Mouse (Mus musculus) limb, embryonic 14.5 days (tissue): ENCODE measurements around the gene Mybphl. TPM values are rescaled to one million over a fixed set of nuclear protein-coding genes. Genes with fewer than 3 reads are reported as not detected.
A peak's percentile ranks its signal among the peaks of the same experiment; 100 is the strongest.

Experiments
- ATAC-seq: fragments of 200-750 bp; cut with Nextera tagmentation; 2 replicates; pipeline ENCODE4 v1.8.0; 2017; ENCODE audit warnings: low read depth, moderate number of reproducible peaks, moderate TSS enrichment; ENCODE audit not compliant: low FRiP score
- DNase-seq: peaks from one replicate; pipeline ENCODE4 v3.0.0-alpha.2; 2015; ENCODE audit warnings: low spot score
- H3K27ac ChIP-seq: fragments of 300-500 bp; sonication (generic); replicated peaks from 2 replicates; pipeline ENCODE4 v1.5.1; 2014; ENCODE audit warnings: low read depth, mild to moderate bottlenecking, low read length, moderate library complexity, mixed read lengths
- H3K27me3 ChIP-seq: fragments of 300-500 bp; sonication (generic); 2 replicates; pipeline ENCODE4 v1.6.1; 2014; ENCODE audit warnings: low read length, mixed read lengths; ENCODE audit not compliant: control insufficient read depth, insufficient read depth
- H3K36me3 ChIP-seq: fragments of 300-500 bp; sonication (generic); 2 replicates; pipeline ENCODE4 v1.6.1; 2014; ENCODE audit warnings: mild to moderate bottlenecking, low read length, moderate library complexity, mixed read lengths; ENCODE audit not compliant: control insufficient read depth, insufficient read depth
- H3K4me1 ChIP-seq: fragments of 300-500 bp; sonication (generic); 2 replicates; pipeline ENCODE4 v1.6.1; 2014; ENCODE audit warnings: antibody characterized with exemption, low read length, mixed read lengths; ENCODE audit not compliant: control insufficient read depth, insufficient read depth
- H3K4me2 ChIP-seq: fragments of 300-500 bp; sonication (generic); replicated peaks from 2 replicates; pipeline ENCODE4 v1.6.1; 2014; ENCODE audit warnings: low read depth, mild to moderate bottlenecking, low read length, moderate library complexity; ENCODE audit not compliant: severe bottlenecking
- H3K4me3 ChIP-seq: fragments of 300-500 bp; sonication (generic); replicated peaks from 2 replicates; pipeline ENCODE4 v1.5.1; 2014; ENCODE audit warnings: low read length
- H3K9ac ChIP-seq: fragments of 300-500 bp; sonication (generic); 2 replicates; pipeline ENCODE4 v1.6.1; 2014; ENCODE audit warnings: mild to moderate bottlenecking, low read depth, low read length, moderate library complexity; ENCODE audit not compliant: severe bottlenecking
- H3K9me3 ChIP-seq: fragments of 300-500 bp; sonication (generic); 2 replicates; pipeline ENCODE4 v1.6.1; 2016; ENCODE audit warnings: low read length; ENCODE audit not compliant: control insufficient read depth
- POLR2A ChIP-seq: fragments of 200-500 bp; IDR thresholded peaks from 2 replicates; pipeline ENCODE4 v1.8.0; 2012; ENCODE audit warnings: inconsistent platforms, mild to moderate bottlenecking, moderate library complexity, borderline replicate concordance; ENCODE audit not compliant: insufficient read depth, insufficient read length; ENCODE audit errors: extremely low read depth
- WGBS: fragments of 180-500 bp; shearing (Covaris S2); extraction: QIAGEN DNeasy Blood & Tissue Kit; methylation state at CpG from one replicate; pipeline ENCODE4 v1.1.7; 2014; 5-methylcytosine and 5-hydroxymethylcytosine counted together
- polyA plus RNA-seq, 2 experiments: library from polyadenylated mRNA; depleted of rRNA in 1 of 2; stranded (reverse) in 1 of 2; unstranded in 1 of 2; fragments of >200 nt; fragmentation: Nextera tagmentation in 1 of 2; extraction: Ambion mirVana in 1 of 2; gene quantifications; 2 replicates each; pipeline versions ENCODE4 v1.2.1 to v1.2.3; 2012 to 2014

The Mybphl gene
- polyA plus RNA-seq, 2 experiments, result not detected

GRCm38 (mm10) chr3:108381945-108382875, 17.5 kb downstream of the Mybphl start:
- Histone ChIP-seq H3K36me3 (peaks cover 14% of the 10 kb centered on the region), H3K4me1 (peaks cover 28% of the 10 kb centered on the region), H3K27me3 (no peaks in the 10 kb centered on the region), H3K4me3 (peak overlapping the region; percentile 66; the same call in 1 of the 2 replicates), H3K4me2 (peak overlapping the region; percentile 56), H3K9ac (0 out of 2 replicates have a peak overlapping the region, but pooled peaks have one; percentile 16), H3K27ac (0 out of 2 replicates have a peak overlapping the region, but pooled peaks have one; percentile 33), H3K9me3 (no peaks in the 10 kb centered on the region)
- ATAC-seq (no peak), DNase-seq (no peak)
- no peak for TF ChIP-seq POLR2A
- 51% methylated on average over 14 of the region's 14 CpGs for WGBS

GRCm38 (mm10) chr3:108383485-108384354, 19.0 kb downstream of the Mybphl start, which contains the start of gene Psrc1:
TSS of gene Psrc1 (plus strand) at chr3:108383839.
- peak; percentile 30; the same call in 1 of the 2 replicates for TF ChIP-seq POLR2A
- H3K4me1 ChIP-seq, result peaks cover 28% of the 10 kb centered on the region
- DNase-seq (peak; percentile 92), ATAC-seq (peak; percentile 95)
- no peaks in the 10 kb centered on the region for H3K9me3 ChIP-seq
- H3K27ac ChIP-seq, result peak within 1 kb of the TSS; percentile 58; the same call in 1 of the 2 replicates
- no peaks in the 10 kb centered on the region for H3K27me3 ChIP-seq
- H3K4me2 ChIP-seq, result peak within 1 kb of the TSS; percentile 56
- peaks cover 14% of the 10 kb centered on the region for H3K36me3 ChIP-seq
- H3K4me3 ChIP-seq, result peak within 1 kb of the TSS; percentile 66
- H3K9ac ChIP-seq, result peak within 1 kb of the TSS; percentile 48
- WGBS, result under 1% methylated on average over 43 of the region's 44 CpGs

- Histone ChIP-seq H3K4me1 (peaks cover 31% of the 10 kb centered on the region), H3K4me2 (peak overlapping the region; percentile 56), H3K4me3 (peak overlapping the region; percentile 66), H3K27me3 (no peaks in the 10 kb centered on the region), H3K9me3 (no peaks in the 10 kb centered on the region), H3K36me3 (peaks cover 14% of the 10 kb centered on the region), H3K27ac (no peak overlapping the region), H3K9ac (peak overlapping the region; percentile 48)
- 22% methylated on average over 2 of the region's 2 CpGs for WGBS
- no peak for DNase-seq
- no peak for ATAC-seq
- TF ChIP-seq POLR2A, result no peak
Observed at GRCm38 (mm10) chr3:108384425-108384824, 19.7 kb downstream of the Mybphl start.

GRCm38 (mm10) chr3:108386186-108386585, 21.5 kb downstream of the Mybphl start:
- Histone ChIP-seq H3K9me3 (no peaks in the 10 kb centered on the region), H3K4me3 (no peak overlapping the region), H3K36me3 (peaks cover 14% of the 10 kb centered on the region), H3K4me1 (peaks cover 31% of the 10 kb centered on the region), H3K27me3 (no peaks in the 10 kb centered on the region), H3K9ac (no peak overlapping the region), H3K27ac (no peak overlapping the region), H3K4me2 (no peak overlapping the region)
- ATAC-seq (no peak), DNase-seq (no peak)
- no peak for TF ChIP-seq POLR2A
- 85% methylated on average over 10 of the region's 10 CpGs for WGBS

- Histone ChIP-seq H3K36me3 (peaks cover 14% of the 10 kb centered on the region), H3K27ac (peak overlapping the region; percentile 70), H3K9me3 (no peaks in the 10 kb centered on the region), H3K27me3 (no peaks in the 10 kb centered on the region), H3K4me3 (no peak overlapping the region), H3K9ac (peak overlapping the region; percentile 44), H3K4me1 (peaks cover 21% of the 10 kb centered on the region), H3K4me2 (peak overlapping the region; percentile 35)
- 0% methylated on average over 5 of the region's 5 CpGs for WGBS
- ATAC-seq (peak; percentile 90), DNase-seq (peak; percentile 99)
- TF ChIP-seq POLR2A, result no peak
Observed at GRCm38 (mm10) chr3:108389111-108389545, 24.4 kb downstream of the Mybphl start.
